Mouse (Mus musculus) heart, postnatal 0 days (tissue): Measurements from ENCODE around the gene Kcnip3.

Experiments used
- CTCF ChIP-seq: IDR thresholded peaks from 2 replicates; pipeline ENCODE4 v1.5.1; 2016; ENCODE audit warnings: antibody characterized with exemption, control low read depth, low read depth
- EP300 ChIP-seq: IDR thresholded peaks from 2 replicates; pipeline ENCODE4 v1.6.1; 2016; ENCODE audit warnings: antibody characterized with exemption, low read depth

DNA sequence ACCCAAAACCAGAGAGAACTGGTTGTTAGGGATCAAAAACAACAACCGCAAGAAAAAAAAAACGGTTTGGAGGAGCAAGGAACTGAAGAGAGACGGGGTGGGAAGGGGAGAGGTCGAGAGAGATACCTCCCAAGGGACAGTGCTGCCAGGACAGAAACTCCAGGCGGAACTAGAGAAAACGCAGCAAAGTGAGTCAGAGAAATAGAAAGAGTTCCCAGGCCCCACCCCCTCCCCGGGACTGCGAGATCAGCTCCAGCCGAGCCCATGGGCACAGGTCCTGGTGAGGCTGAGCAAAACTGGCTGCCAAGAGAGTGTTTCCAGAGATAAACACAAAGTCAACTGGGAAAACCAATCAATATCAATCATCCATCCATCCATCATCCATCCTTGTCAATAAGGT, 60.5 kb downstream of the Kcnip3 start:
- TF ChIP-seq EP300 (no peak), CTCF (no peak)
